Mouse (Mus musculus): Measurements from ENCODE around the gene Tmem95. TPM values are rescaled to one million over a fixed set of nuclear protein-coding genes. Genes with fewer than 3 reads are reported as not detected.
"Not testable (repeated sequence)": the region's sequence is repeated elsewhere in the genome, so short reads cannot be mapped to it uniquely, and the experiment has no call there.

The Tmem95 gene
- polyA plus RNA-seq, 1 experiment from 2014 or later, result not detected

- no peak for ATAC-seq (ENCODE audit: low FRiP score)
- H3K4me2 ChIP-seq (replicated peaks; ENCODE audit: low read depth, low read length), result no peak overlapping the region
- H3K27me3 ChIP-seq (ENCODE audit: control insufficient read depth, insufficient read depth, low read length), result no peaks in the 10 kb centered on the region
- H3K9ac ChIP-seq (ENCODE audit: low read depth, low read length), result no peak overlapping the region
- no peak for DNase-seq (ENCODE audit: low spot score)
- H3K36me3 ChIP-seq (ENCODE audit: control insufficient read depth, insufficient read depth, low read length), result peaks cover 19% of the 10 kb centered on the region
- H3K4me3 ChIP-seq (ENCODE audit: low read depth, low read length), result no peak overlapping the region
- 89% methylated on average over 5 of the region's 5 CpGs for WGBS
- H3K4me1 ChIP-seq (replicated peaks; ENCODE audit: control insufficient read depth, insufficient read depth, low read length), result peaks cover 14% of the 10 kb centered on the region
- no peaks in the 10 kb centered on the region for H3K9me3 ChIP-seq (ENCODE audit: control insufficient read depth, low read length)
- no peak overlapping the region for H3K27ac ChIP-seq (ENCODE audit: low read depth, low read length)
Observed at GRCm38 (mm10) chr11:69918118-69918517, 40.3 kb upstream of the Tmem95 start.

DNA sequence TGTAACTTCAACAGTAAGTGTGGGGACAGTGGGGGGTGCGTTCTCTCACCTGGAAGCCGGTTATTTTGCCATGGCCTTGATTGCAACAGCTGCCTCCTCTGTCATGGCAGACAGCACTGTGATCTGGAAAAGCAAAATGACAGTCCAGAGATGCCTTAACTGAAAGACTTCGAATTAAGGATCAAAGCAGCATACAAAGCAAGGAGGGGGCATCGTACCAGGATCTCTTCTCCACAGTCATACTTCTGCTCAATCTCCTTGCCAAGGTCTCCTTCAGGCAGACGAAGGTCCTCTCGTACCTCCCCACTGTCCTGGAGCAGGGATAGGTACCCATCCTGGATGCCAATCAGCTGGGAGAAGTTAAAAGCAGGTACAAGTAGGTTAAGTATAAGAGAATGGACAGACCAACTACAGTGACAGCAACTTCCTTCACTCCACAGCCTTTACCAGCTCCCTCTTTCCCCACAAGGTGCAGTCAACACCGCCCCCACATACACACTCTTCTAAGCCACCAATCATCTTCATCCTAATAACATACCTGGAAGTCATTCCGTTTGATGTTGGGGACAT, 39.6 kb upstream of the Tmem95 start:
- Histone ChIP-seq H3K4me1 (replicated peaks; ENCODE audit: control insufficient read depth, insufficient read depth, low read length) (peaks cover 16% of the 10 kb centered on the region), H3K36me3 (ENCODE audit: control insufficient read depth, insufficient read depth, low read length) (peaks cover 19% of the 10 kb centered on the region), H3K4me2 (replicated peaks; ENCODE audit: low read depth, low read length) (no peak overlapping the region), H3K4me3 (ENCODE audit: low read depth, low read length) (no peak overlapping the region), H3K9ac (ENCODE audit: low read depth, low read length) (no peak overlapping the region), H3K27me3 (ENCODE audit: control insufficient read depth, insufficient read depth, low read length) (no peaks in the 10 kb centered on the region), H3K9me3 (ENCODE audit: control insufficient read depth, low read length) (no peaks in the 10 kb centered on the region), H3K27ac (ENCODE audit: low read depth, low read length) (no peak overlapping the region)
- ATAC-seq (ENCODE audit: low FRiP score), result no peak
- 90% methylated on average over 8 of the region's 8 CpGs for WGBS
- no peak for DNase-seq (ENCODE audit: low spot score)

DNA sequence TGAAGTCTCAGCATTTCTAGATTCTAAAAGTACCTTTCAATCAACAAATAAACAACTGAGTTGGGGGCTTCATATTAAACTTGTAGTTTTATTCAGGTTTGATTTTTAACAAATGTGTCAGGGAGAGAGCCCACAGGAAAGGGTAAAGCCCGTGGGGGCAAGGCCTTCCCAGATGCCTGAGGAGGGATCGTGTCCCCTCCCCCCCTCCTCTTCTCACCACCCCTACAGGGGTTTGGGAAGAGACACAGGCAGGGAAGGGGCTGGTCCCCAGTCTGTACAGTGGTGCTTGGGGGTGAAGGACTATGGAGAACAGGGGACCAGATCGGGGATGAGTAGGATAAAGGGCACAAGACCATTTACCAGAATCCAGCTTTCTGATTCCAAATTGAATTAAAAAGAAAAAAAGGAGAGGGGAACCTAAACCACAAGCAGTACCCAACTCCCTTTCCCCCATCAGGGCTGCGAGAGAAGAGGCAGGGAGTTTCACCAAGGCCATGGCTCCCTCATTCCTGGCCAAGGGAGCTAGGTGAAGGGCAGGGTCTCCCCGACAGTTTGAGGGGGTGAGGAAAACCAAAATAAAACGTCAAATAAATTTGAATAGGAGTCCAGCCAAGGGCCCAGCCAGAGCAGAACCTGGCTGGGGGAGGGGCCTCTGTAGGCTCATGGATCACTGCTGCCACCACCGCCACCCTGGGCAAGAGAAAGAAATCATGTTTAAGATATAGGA, 39.0 kb upstream of the Tmem95 start:
- not testable (repeated sequence) for ATAC-seq (ENCODE audit: low FRiP score); H3K9ac ChIP-seq (ENCODE audit: low read depth, low read length); DNase-seq (ENCODE audit: low spot score); H3K27me3 ChIP-seq (ENCODE audit: control insufficient read depth, insufficient read depth, low read length); H3K27ac ChIP-seq (ENCODE audit: low read depth, low read length); H3K4me2 ChIP-seq (replicated peaks; ENCODE audit: low read depth, low read length); H3K9me3 ChIP-seq (ENCODE audit: control insufficient read depth, low read length); H3K4me3 ChIP-seq (ENCODE audit: low read depth, low read length)
- Histone ChIP-seq H3K4me1 (replicated peaks; ENCODE audit: control insufficient read depth, insufficient read depth, low read length) (peaks cover 16% of the 10 kb centered on the region), H3K36me3 (ENCODE audit: control insufficient read depth, insufficient read depth, low read length) (peaks cover 22% of the 10 kb centered on the region)
- 64% methylated on average over 7 of the region's 7 CpGs for WGBS

DNA sequence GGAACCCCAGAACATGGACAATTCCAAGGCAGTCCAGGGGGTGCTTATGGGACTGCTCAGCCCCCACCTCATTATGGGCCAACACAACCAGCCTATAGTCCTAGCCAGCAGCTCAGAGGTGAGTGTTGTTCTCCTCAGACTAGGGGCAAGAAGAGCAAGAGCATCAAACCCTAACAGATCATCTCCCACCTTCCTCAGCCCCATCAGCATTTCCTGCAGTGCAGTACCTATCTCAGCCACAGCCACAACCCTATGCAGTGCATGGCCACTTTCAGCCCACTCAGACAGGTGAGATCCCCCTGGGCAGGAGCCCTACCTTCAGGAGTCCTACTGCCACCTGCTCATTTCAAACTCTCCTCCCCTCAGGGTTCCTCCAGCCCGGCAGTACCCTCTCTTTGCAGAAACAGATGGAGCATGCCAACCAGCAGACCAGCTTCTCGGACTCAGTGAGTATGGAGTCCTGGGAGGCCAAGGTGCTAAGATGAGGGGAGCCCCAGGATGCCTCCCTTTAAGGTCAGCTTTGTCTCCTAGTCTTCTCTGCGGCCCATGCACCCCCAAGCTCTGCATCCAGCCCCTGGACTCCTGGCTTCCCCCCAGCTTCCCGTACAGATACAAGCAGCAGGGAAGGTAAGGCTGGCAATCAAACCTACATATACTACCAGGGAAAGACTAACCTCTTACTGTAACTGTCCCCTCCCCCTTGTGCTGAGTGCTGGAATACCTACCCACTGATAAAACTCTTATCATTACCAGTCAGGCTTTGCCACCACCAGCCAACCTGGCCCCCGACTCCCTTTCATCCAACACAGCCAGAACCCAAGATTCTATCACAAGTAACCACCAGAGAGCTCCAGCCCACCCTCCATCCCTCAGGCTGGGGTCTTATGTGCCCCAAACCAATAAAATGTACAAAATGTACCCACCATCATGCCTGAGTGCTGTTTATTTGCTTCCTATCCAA, 38.1 kb upstream of the Tmem95 start:
- Histone ChIP-seq H3K27ac (ENCODE audit: low read depth, low read length) (no peak overlapping the region), H3K9ac (ENCODE audit: low read depth, low read length) (no peak overlapping the region), H3K27me3 (ENCODE audit: control insufficient read depth, insufficient read depth, low read length) (no peaks in the 10 kb centered on the region), H3K4me1 (replicated peaks; ENCODE audit: control insufficient read depth, insufficient read depth, low read length) (peaks cover 16% of the 10 kb centered on the region), H3K4me2 (replicated peaks; ENCODE audit: low read depth, low read length) (peak overlapping the region; percentile 7; the same call in 1 of the 2 replicates), H3K9me3 (ENCODE audit: control insufficient read depth, low read length) (no peaks in the 10 kb centered on the region), H3K4me3 (ENCODE audit: low read depth, low read length) (peak overlapping the region; percentile 8; the same call in 1 of the 2 replicates), H3K36me3 (ENCODE audit: control insufficient read depth, insufficient read depth, low read length) (peaks cover 26% of the 10 kb centered on the region)
- DNase-seq (ENCODE audit: low spot score) (no peak), ATAC-seq (ENCODE audit: low FRiP score) (no peak)
- WGBS, result 56% methylated on average over 5 of the region's 5 CpGs

DNA sequence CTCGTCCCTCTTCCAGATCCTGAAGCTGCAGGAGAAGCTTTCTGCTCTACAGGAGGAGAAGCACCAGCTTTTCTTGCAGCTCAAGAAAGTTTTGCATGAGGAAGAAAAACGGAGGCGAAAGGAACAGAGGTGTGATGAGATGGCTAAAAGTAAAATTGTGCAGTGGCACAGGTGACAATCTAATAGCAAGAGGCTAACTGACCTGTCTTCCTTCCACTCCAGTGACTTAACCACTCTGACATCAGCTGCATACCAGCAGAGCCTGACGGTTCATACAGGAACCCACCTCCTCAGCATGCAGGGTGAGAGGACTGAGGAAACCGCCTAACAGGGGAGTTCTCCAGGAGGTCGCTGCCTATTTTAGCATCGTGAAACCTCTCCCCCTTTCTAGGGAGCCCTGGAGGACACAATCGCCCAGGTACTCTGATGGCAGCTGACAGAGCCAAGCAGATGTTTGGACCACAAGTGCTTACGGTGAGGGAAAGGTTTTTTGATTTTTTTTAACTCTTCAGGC, 37.2 kb upstream of the Tmem95 start:
- peak overlapping the region; percentile 92 for H3K4me2 ChIP-seq (replicated peaks; ENCODE audit: low read depth, low read length)
- H3K9ac ChIP-seq (ENCODE audit: low read depth, low read length), result peak overlapping the region; percentile 94; the same call in 1 of the 2 replicates
- peak overlapping the region; percentile 91 for H3K4me3 ChIP-seq (ENCODE audit: low read depth, low read length)
- DNase-seq (ENCODE audit: low spot score) (no peak), ATAC-seq (ENCODE audit: low FRiP score) (no peak)
- peaks cover 34% of the 10 kb centered on the region for H3K36me3 ChIP-seq (ENCODE audit: control insufficient read depth, insufficient read depth, low read length)
- no peak overlapping the region; the same call in 1 of the 2 replicates for H3K27ac ChIP-seq (ENCODE audit: low read depth, low read length)
- WGBS, result 42% methylated on average over 9 of the region's 9 CpGs
- H3K9me3 ChIP-seq (ENCODE audit: control insufficient read depth, low read length), result no peaks in the 10 kb centered on the region
- H3K4me1 ChIP-seq (replicated peaks; ENCODE audit: control insufficient read depth, insufficient read depth, low read length), result peaks cover 16% of the 10 kb centered on the region
- no peaks in the 10 kb centered on the region for H3K27me3 ChIP-seq (ENCODE audit: control insufficient read depth, insufficient read depth, low read length)

- peaks cover 35% of the 10 kb centered on the region for H3K36me3 ChIP-seq (ENCODE audit: control insufficient read depth, insufficient read depth, low read length)
- 1% methylated on average over 17 of the region's 17 CpGs for WGBS
- peaks cover 13% of the 10 kb centered on the region for H3K4me1 ChIP-seq (replicated peaks; ENCODE audit: control insufficient read depth, insufficient read depth, low read length)
- H3K4me2 ChIP-seq (replicated peaks; ENCODE audit: low read depth, low read length), result peak overlapping the region; percentile 92
- peak overlapping the region; percentile 84 for H3K27ac ChIP-seq (ENCODE audit: low read depth, low read length)
- H3K27me3 ChIP-seq (ENCODE audit: control insufficient read depth, insufficient read depth, low read length), result no peaks in the 10 kb centered on the region
- DNase-seq (ENCODE audit: low spot score) (no peak), ATAC-seq (ENCODE audit: low FRiP score) (no peak)
- peak overlapping the region; percentile 91 for H3K4me3 ChIP-seq (ENCODE audit: low read depth, low read length)
- H3K9me3 ChIP-seq (ENCODE audit: control insufficient read depth, low read length), result no peaks in the 10 kb centered on the region
- H3K9ac ChIP-seq (ENCODE audit: low read depth, low read length), result peak overlapping the region; percentile 94
Observed at GRCm38 (mm10) chr11:69914372-69914764, 36.5 kb upstream of the Tmem95 start.

GRCm38 (mm10) chr11:69913554-69914371, 35.9 kb upstream of the Tmem95 start, which contains the start of gene Gps2:
TSS of gene Gps2 (plus strand) at chr11:69913888.
- peaks cover 11% of the 10 kb centered on the region for H3K4me1 ChIP-seq (replicated peaks; ENCODE audit: control insufficient read depth, insufficient read depth, low read length)
- peak within 1 kb of the TSS; percentile 91 for H3K4me3 ChIP-seq (ENCODE audit: low read depth, low read length)
- no peaks in the 10 kb centered on the region for H3K9me3 ChIP-seq (ENCODE audit: control insufficient read depth, low read length)
- peak; percentile 96 for DNase-seq (ENCODE audit: low spot score)
- H3K4me2 ChIP-seq (replicated peaks; ENCODE audit: low read depth, low read length), result peak within 1 kb of the TSS; percentile 92
- peak; percentile 90 for ATAC-seq (ENCODE audit: low FRiP score)
- WGBS, result 4% methylated on average over 56 of the region's 61 CpGs
- H3K27me3 ChIP-seq (ENCODE audit: control insufficient read depth, insufficient read depth, low read length), result no peaks in the 10 kb centered on the region
- peak within 1 kb of the TSS; percentile 94 for H3K9ac ChIP-seq (ENCODE audit: low read depth, low read length)
- peak within 1 kb of the TSS; percentile 84 for H3K27ac ChIP-seq (ENCODE audit: low read depth, low read length)
- H3K36me3 ChIP-seq (ENCODE audit: control insufficient read depth, insufficient read depth, low read length), result peaks cover 35% of the 10 kb centered on the region
